Mouse (Mus musculus) embryo, embryonic 10.5 days (tissue): ENCODE measurements around the gene Gnaz.
"Not testable (repeated sequence)": the region's sequence is repeated elsewhere in the genome, so short reads cannot be mapped to it uniquely, and the experiment has no call there.

Experiments
- DNase-seq: peaks from one replicate; pipeline ENCODE4 v3.0.0-alpha.2; 2015; ENCODE audit warnings: low spot score

Gnaz gene

GRCm38 (mm10) chr10:75028743-75029142 lies 61.8 kb downstream of the Gnaz start:
- no peak for DNase-seq

DNA sequence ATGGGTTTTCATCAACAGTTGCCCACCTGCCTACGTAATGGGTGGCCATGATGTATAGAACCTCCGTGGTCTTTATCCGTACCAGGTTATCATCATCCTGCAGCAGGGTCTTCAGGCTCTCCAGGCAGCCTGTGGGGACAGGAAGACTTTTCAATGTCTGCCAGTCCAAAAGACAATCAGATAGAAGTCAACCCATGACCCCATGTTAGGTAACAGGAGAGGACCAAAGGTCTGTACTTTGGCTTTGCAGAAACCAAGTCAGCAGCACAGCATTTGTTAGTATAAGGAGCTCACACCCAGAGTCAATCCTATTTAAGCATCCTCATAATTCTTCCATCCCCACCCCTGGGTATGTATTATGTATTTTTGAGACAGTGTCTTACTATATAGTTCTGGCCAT lies 62.7 kb downstream of the Gnaz start:
- DNase-seq, result no peak

- DNase-seq, result no peak
Measured at GRCm38 (mm10) chr10:75030234-75030633, 63.3 kb downstream of the Gnaz start.

GRCm38 (mm10) chr10:75031345-75032114 lies 64.6 kb downstream of the Gnaz start:
- no peak for DNase-seq

- DNase-seq, result peak; percentile 78
Measured at GRCm38 (mm10) chr10:75032395-75032794, 65.4 kb downstream of the Gnaz start, which contains the start of gene Rsph14. Gene Rsph14 (minus strand): TSS chr10:75032586.

GRCm38 (mm10) chr10:75036883-75037379 lies 70.0 kb downstream of the Gnaz start, which contains the start of gene Rab36:
Gene Rab36 (plus strand): TSS chr10:75037058.
- peak; percentile 100 for DNase-seq

DNA sequence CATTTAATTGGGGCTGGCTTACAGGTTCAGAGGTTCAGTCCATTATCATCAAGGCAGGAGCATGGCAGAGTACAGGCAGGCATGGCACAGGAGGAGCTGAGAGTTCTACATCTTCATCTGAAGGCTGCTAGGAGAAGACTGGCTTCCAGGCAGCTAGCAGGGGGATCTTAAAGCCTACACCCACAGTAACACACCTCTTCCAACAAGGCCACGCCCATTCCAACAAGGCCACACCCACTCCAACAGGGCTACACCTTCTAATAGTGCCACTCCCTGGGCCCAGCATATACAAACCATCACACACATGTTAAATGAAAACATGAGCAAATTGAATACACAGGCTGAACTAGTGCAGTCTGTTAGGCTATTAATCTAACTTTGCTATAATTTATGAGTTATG lies 75.1 kb downstream of the Gnaz start:
- DNase-seq, result not testable (repeated sequence)

DNA sequence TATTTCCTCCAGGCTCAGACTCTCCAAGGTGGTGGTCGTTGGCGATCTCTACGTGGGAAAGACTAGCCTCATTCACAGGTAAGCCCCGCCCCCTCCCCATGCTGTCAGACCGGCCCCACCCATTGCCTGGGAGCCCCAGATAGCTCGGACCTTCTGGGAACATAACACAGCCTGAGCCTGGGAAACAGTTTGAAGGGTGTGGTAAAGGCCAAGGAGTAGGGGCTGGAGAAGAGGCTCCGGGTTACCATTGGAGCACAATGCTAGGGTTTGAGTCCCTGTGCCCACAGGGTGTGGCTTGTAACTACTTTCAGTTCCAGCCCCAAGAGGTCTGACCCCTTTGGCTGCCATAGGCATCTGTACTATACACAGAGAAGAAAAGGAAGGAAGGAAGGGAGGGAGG lies 77.5 kb downstream of the Gnaz start:
- no peak for DNase-seq

GRCm38 (mm10) chr10:75045831-75046230 lies 78.9 kb downstream of the Gnaz start:
- DNase-seq, result no peak

- no peak for DNase-seq
Measured at GRCm38 (mm10) chr10:75048711-75049110, 81.7 kb downstream of the Gnaz start.

- DNase-seq, result no peak
Measured at GRCm38 (mm10) chr10:75051364-75052074, 84.5 kb downstream of the Gnaz start.

DNA sequence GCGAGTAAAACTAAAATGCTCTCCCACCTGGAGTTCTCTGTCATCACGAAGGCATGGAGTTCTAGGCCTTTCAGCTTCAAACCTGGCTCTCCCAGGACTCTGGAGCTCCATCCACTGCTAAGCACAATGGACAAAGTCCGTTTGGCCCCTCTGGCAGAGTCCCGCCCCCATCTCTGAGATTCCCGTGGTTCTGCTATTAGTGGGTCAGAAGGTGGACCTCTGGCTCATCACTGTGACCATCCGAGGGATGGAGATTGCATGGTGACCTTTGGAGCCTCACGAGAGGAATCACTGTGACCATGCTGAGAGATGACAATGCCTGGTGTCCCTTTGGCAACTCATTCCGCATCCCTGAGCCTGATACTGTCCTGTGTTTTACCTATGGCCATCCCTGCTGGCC lies 85.9 kb downstream of the Gnaz start:
- DNase-seq, result no peak

GRCm38 (mm10) chr10:75053655-75054054 lies 86.7 kb downstream of the Gnaz start:
- DNase-seq, result no peak

DNA sequence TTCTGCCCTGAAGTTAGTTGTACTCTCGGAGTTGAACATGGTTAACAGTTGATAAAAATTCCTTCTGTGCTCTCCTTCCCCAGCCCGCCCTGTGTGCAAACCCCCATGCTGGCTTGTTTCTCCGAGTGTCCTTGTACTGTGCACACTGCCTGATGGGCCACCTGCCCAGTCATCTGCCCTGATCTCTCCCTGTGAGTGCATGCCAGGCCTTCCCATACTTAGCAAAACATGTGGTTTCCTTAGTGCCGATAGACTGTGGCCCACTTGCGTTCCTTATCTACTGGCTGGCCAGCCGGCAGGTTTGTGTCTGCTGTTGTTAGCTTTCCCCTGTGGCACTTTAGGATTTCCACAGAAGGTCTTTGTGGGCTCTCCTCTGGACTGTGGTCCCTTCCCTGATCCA lies 87.1 kb downstream of the Gnaz start:
- DNase-seq, result no peak

DNA sequence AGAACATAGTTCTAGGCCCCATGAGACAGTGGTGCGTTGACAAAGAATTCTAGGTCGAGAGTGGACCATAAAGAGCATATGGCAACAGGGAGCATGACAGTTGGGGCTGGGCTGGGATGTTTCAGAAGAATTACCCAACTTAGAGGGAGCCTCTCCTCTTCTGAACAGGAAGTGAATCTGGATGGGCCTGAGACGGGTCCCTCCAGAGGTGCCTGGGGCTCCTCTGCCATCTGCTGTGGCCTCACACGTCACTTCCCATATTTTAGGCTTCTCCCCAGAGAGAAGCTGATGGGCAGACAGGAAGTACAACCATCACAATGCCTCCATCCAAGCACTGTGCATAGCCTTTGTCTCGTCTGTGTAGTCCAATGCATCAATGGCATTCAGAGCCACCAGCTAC lies 88.7 kb downstream of the Gnaz start:
- DNase-seq, result no peak

GRCm38 (mm10) chr10:75056255-75056654 lies 89.3 kb downstream of the Gnaz start:
- no peak for DNase-seq

GRCm38 (mm10) chr10:75058336-75058735 lies 91.4 kb downstream of the Gnaz start:
- DNase-seq, result no peak

DNA sequence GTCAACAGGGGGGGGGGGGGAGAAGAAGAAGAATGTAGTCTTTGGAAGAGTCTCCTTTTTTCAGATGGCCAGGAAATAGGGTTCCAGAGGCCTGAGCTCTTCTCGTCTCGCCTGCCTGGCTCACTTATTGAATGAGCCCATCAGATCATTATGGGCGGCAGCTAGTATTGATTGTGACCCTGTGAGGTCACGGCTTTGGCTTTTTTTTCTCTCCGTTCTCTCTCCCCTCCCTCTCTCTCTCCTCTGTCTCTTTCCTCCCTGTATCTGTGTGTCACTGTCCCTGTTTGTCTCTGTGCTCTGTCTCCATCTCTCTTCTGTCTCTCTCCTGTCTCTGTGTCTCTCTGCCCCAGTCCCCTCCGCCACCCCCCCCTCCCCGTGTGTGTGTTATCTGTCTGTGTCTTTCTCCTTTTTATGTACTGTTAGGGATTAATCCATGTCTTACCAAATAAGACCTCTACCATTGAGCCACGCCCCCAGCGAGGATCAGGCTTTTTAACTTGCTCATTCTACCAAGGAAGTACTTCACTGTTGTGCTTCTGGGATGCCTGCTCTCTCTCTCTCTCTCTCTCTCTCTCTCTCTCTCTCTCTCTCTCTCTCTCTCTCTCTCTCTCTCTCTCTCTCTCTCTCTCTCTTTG lies 91.9 kb downstream of the Gnaz start:
- DNase-seq, result peak; percentile 61

DNA sequence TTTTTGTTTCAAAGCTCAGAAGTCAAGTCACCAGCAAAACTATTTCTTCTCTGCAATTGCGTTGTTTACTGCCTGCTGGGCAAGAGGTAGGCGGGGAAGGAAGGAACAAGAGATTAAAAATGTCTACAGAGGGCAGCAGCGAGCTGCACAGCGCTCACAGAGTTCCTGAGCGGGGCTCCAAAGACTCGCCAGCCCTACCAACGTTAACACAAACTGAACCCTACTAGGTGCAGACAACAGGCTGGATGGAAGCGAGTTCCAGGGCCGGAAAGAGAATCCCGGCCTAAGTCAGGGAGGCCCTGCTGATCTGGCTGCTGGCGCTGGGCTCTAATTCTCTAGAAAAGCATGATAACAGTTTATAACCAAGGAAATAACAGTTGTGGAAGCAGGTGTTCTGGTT lies 92.4 kb downstream of the Gnaz start:
- peak; percentile 90 for DNase-seq

DNA sequence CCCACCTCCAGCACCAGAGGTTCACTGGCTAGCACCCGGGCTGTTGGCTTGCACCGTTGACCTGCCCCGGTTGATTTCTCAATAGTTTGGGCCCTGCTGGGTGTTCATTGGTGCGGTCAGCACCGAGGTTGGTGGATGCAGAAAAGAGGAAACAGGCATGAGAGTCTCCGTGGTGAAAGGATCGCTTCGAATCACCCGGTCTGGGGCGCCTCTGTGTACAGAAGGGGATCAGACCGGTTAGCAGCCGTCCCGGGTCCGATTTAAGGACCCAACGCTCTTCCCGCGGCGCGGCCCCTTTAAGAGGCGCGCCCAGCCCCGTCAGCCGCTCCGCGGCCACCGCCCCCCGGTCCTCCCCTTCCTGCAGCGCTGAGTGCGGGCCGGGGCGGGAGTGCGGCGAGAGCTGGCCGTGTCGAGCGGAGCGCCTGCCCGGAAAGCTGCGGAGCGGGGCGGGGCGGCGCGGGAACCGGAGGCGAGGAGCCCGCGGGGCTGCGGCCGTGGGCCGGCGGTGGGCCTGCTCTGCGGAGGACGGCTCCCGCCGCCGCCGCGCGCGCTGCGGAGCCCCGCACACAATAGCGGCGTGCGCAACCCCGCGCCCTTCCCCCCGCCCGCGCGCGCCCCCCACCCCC lies 93.4 kb downstream of the Gnaz start, which contains the start of gene Bcr:
Gene Bcr, plus strand, starts transcription at position 376 of the 626 bp plus-strand sequence.
- peak; percentile 90 for DNase-seq

GRCm38 (mm10) chr10:75060843-75061235 lies 93.9 kb downstream of the Gnaz start:
- no peak for DNase-seq
